Mouse (Mus musculus) heart, adult 8-10 months (tissue): ENCODE measurements around the gene Traf3ip3. TPM values are rescaled to one million over a fixed set of nuclear protein-coding genes. Genes with fewer than 3 reads are reported as not detected.
A peak's percentile ranks its signal among the peaks of the same experiment; 100 is the strongest.

Experiments
- DNase-seq: peaks from one replicate; pipeline ENCODE4 v3.0.0; 2022; ENCODE audit warnings: low spot score
- total RNA-seq, 4 experiments: library from RNA; stranded (reverse); gene quantifications; 2 replicates each; pipeline ENCODE4 v1.2.4; 2022

Traf3ip3 gene
- total RNA-seq, 4 experiments from 2014 or later = 0.63 to 1.3 (median 0.96) TPM

DNA sequence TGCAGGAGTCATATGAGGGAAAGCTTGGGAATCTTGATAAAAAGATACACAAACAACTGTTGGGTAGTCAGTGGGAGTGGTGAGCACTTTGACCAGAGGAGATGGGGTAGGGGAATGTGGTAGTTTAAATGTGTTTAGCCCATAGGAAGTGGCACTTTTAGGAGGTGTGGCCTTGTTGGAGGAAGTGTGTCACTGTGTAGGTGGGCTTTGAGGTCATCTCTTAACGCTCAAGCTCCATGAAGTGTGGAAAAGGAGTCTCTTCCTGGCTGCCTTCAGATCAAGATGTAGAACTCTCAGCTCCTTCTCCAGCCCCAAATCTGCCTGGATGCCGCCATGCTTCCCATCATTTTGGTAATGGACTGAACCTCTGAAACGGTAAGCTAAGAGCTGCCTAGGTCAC, 6.0 kb upstream of the Traf3ip3 start, which contains the start of gene Lamb3:
Gene Lamb3, plus strand, starts transcription at position 197 of the 400 bp plus-strand sequence.
- DNase-seq = no peak

DNA sequence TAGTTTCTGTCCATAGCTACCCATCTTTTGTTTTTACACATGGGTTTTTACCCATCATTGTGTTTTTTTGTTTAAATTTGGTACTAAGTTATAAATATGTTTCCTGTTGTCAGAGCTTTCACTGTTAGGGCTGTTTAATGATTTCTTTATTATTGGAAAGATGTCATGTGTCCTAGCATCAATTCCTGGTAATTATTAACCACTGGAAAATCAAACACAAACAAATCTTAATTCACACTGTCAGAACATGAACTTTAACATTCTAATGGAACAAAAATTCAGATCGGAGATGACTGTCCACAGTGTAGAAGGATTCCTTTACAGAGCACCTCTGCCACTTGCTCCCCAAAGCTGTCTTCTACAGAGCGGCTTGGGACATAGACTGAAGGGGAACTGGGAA, 3.9 kb upstream of the Traf3ip3 start:
- no peak for DNase-seq

DNA sequence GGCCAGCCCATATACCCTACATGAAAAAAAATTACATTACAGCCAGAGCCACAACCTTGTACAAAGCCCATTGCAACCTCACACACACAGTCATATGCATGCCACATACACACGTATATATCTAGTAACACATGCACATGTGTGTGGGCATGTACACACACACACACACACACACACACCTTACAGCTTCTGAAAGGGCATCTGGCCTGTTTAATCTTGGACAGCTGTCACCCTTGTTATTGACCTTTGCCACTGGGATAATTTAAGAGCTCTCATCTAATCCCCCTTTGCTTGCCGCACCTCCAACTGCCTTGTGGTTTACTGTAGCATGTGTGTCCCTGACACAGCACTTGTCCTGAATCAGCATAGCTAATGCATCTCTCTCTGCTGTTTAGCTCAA, 2.3 kb upstream of the Traf3ip3 start:
- DNase-seq = no peak

- DNase-seq = no peak
Measured at GRCm38 (mm10) chr1:193200640-193201382, 692 bp downstream of the Traf3ip3 start.

- no peak for DNase-seq
Measured at GRCm38 (mm10) chr1:193198312-193198711, 3.2 kb downstream of the Traf3ip3 start.

DNA sequence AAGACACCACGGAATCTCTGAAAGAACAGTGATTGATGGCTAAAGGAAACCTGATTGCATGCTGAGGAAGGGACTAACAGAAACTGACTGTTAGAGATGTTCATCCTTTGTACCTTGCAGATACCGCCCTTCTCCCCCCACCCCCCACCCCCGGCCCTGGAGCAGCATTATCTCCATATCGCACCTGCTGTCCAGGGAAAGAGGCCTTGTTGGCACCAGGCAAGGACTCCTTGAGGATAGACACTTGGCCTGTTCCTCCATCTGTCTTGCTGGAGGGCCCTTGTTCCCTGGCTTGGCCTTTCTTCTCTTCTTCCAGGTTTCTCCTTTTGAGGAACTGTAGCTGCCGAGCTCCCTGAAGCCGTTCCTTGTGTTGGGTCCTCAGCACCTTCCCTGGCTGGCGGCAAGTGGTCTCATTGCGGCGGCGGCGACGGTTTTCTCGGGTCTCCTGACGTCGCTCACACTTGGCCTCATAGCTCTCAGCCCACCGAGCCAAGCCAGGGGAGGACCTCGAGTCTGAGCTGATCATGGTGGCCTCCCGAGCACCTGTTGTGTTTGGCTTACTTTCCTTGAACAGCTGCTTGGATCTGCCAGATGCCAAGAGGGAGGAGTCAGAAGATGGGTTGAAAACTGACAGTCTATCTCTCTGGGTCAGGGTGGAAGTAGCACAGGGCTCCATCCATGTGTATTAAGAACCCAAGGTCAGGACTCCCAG, 3.9 kb downstream of the Traf3ip3 start:
- no peak for DNase-seq

DNA sequence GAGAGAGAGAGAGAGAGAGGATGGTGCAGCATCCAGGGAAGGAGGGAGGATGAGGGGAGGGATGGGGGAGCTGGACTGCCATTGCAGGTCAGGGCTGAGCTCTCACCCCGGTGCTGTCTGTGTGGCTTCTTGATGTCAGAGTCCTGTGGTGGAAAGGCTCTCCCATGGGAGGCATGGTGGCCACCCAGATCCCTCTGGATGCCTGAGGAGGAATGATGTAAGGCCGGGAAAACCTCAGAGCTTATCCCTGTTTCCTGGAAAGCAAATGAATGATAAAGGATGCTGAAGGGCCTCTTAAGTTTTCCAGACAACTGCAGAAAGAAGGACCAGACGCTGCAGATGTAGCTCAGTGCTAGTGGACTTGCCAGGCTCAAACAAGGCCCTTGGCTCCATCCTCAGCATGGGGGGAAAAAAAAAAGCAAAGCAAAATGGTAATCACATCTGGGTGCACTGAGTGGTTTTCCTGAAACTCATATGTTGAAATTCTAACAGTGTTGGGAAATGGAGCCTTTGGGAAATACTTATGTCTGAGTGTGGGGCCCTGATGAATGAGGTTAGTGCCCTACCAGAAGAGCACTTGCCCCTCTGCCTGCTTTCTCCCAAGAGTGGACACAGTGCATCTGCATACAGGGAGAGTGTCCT, 6.2 kb downstream of the Traf3ip3 start:
- DNase-seq = no peak

- no peak for DNase-seq
Measured at GRCm38 (mm10) chr1:193194416-193195140, 6.9 kb downstream of the Traf3ip3 start.

GRCm38 (mm10) chr1:193191675-193192283, 9.7 kb downstream of the Traf3ip3 start:
- peak; percentile 43 for DNase-seq

GRCm38 (mm10) chr1:193189771-193190170, 11.7 kb downstream of the Traf3ip3 start:
- no peak for DNase-seq

- DNase-seq = peak; percentile 78
Measured at GRCm38 (mm10) chr1:193189151-193189621, 12.3 kb downstream of the Traf3ip3 start.

GRCm38 (mm10) chr1:193188257-193188656, 13.2 kb downstream of the Traf3ip3 start:
- DNase-seq = no peak

DNA sequence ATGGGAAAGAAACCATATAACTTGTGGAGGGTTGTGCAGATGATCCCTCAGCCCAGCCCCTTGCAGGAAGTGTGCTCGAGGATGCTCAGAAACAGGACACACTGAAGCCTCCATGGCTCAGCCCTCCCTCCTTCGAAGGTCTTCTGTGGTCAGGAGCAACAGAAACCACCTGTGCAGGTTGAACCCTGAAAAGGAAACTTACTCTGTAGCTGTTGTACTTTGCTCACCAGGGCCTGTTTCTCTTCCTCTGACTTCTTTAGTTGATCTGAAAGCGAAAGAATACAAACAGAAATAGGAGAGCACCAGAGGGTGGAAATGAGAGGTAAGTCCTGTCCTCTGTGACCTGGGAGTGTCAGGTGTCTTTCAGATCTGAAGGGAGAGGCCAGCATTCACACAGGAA, 20.4 kb downstream of the Traf3ip3 start:
- DNase-seq = no peak

GRCm38 (mm10) chr1:193174143-193174733, 27.3 kb downstream of the Traf3ip3 start:
- no peak for DNase-seq

GRCm38 (mm10) chr1:193173810-193174129, 27.7 kb downstream of the Traf3ip3 start:
- no peak for DNase-seq

GRCm38 (mm10) chr1:193172991-193173809, 28.3 kb downstream of the Traf3ip3 start:
- DNase-seq = peak; percentile 98

DNA sequence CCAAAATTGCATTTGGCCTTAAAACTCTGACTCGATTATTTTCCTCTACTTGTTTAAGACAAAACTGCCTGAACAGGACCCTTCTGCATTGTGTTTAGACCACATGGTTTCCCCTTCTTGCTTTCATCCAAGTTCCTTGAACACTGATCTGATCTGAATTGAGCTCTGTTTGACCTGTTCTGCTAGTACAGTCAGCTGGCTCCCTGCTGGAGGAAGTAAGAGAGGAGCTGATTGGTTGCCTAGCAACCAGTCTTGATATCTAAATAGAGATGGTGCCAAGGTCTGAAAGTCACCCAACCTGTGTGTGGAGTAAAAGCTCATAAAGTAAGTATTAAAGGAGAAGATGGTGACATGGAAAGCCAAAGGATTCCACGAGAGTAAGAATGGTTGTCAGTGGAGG, 31.6 kb downstream of the Traf3ip3 start:
- DNase-seq = no peak

- DNase-seq = no peak
Measured at GRCm38 (mm10) chr1:193169228-193169627, 32.3 kb downstream of the Traf3ip3 start.

- DNase-seq = no peak
Measured at GRCm38 (mm10) chr1:193167746-193168145, 33.8 kb downstream of the Traf3ip3 start, which contains the start of gene A130010J15Rik. A130010J15Rik (plus strand) TSS chr1:193168046.
